Mouse (Mus musculus): ENCODE results near the gene Gimap1. TPM values are rescaled to one million over a fixed set of nuclear protein-coding genes. Genes with fewer than 3 reads are reported as not detected.

Gimap1 gene
- total RNA-seq (2014; rRNA removed) (4.1 and 5.0 TPM in 2 replicates), polyA plus RNA-seq (2012; rRNA removed) (2.5 TPM in 2 replicates)

GRCm38 (mm10) chr6:48738961-48739779, at the start of gene Gimap1:
Gimap1 (plus strand) TSS chr6:48739054.
- WGBS = 75% methylated on average over 15 of the region's 15 CpGs
- no peak for TF ChIP-seq CTCF (IDR thresholded peaks at IDR 0.05; ENCODE audit: low read depth, low read length)
- no peak for TF ChIP-seq POLR2A (IDR thresholded peaks at IDR 0.05; ENCODE audit: extremely low read depth, insufficient read depth, low read length)
- Histone ChIP-seq H3K4me1 (ENCODE audit: control insufficient read depth, insufficient read depth, low read length) (peaks cover 6% of the 10 kb centered on the region), H3K79me2 (ENCODE audit: control insufficient read depth, insufficient read depth, low read length) (peaks cover 4% of the 10 kb centered on the region; the same call in 1 of the 2 replicates), H3K4me3 (ENCODE audit: insufficient read depth, low read depth, low read length) (peak within 1 kb of the TSS; percentile 64), H3K9ac (ENCODE audit: low read depth, low read length) (peak within 1 kb of the TSS; percentile 71), H3K27ac (replicated peaks; ENCODE audit: insufficient read depth, low read depth, low read length) (peak within 1 kb of the TSS; percentile 78), H3K27me3 (ENCODE audit: control insufficient read depth, insufficient read depth, low read length) (no peaks in the 10 kb centered on the region), H3K36me3 (ENCODE audit: control insufficient read depth, insufficient read depth, low read length) (no peaks in the 10 kb centered on the region)
- no peak for DNase-seq (ENCODE audit: extremely low read depth, low read depth, low spot score)

DNA sequence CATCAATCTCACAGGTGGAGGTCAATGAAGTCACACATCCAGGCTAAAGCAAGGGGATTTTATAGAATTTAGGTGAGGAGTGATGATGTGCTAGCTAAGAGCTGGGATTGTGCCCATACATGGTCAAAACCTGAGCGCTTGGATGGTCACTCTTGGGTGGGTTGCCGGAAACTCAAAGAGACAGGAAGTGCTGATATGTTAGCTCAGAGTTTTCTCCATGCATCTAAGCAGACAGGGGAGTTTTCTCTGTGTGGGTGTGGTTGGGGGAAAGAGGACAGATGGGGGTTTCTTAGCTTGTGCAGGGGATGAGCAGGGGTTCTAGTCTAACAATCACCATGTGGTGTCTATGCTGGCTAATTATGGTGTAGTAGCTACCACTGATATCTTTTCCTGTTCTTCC, 49.5 kb upstream of the Gimap1 start:
- WGBS = 90% methylated on average over 2 of the region's 2 CpGs
- peaks cover 2% of the 10 kb centered on the region; the same call in 1 of the 2 replicates for H3K4me1 ChIP-seq (ENCODE audit: control insufficient read depth, insufficient read depth, low read length)
- DNase-seq (ENCODE audit: extremely low read depth, low read depth, low spot score) = no peak
- no peak overlapping the region for H3K4me3 ChIP-seq (ENCODE audit: insufficient read depth, low read depth, low read length)
- H3K27me3 ChIP-seq (ENCODE audit: control insufficient read depth, insufficient read depth, low read length) = no peaks in the 10 kb centered on the region
- no peaks in the 10 kb centered on the region for H3K79me2 ChIP-seq (ENCODE audit: control insufficient read depth, insufficient read depth, low read length)
- no peak for TF ChIP-seq CTCF (IDR thresholded peaks at IDR 0.05; ENCODE audit: low read depth, low read length)
- TF ChIP-seq POLR2A (IDR thresholded peaks at IDR 0.05; ENCODE audit: extremely low read depth, insufficient read depth, low read length) = no peak
- peaks cover 4% of the 10 kb centered on the region for H3K36me3 ChIP-seq (ENCODE audit: control insufficient read depth, insufficient read depth, low read length)
- no peak overlapping the region; the same call in 1 of the 2 replicates for H3K27ac ChIP-seq (replicated peaks; ENCODE audit: insufficient read depth, low read depth, low read length)
- no peak overlapping the region for H3K9ac ChIP-seq (ENCODE audit: low read depth, low read length)

GRCm38 (mm10) chr6:48692962-48693361, 45.9 kb upstream of the Gimap1 start:
- peaks cover 2% of the 10 kb centered on the region; the same call in 1 of the 2 replicates for H3K4me1 ChIP-seq (ENCODE audit: control insufficient read depth, insufficient read depth, low read length)
- H3K79me2 ChIP-seq (ENCODE audit: control insufficient read depth, insufficient read depth, low read length) = no peaks in the 10 kb centered on the region
- DNase-seq (ENCODE audit: extremely low read depth, low read depth, low spot score) = no peak
- H3K4me3 ChIP-seq (ENCODE audit: insufficient read depth, low read depth, low read length) = no peak overlapping the region
- no peak for TF ChIP-seq CTCF (IDR thresholded peaks at IDR 0.05; ENCODE audit: low read depth, low read length)
- no peak for TF ChIP-seq POLR2A (IDR thresholded peaks at IDR 0.05; ENCODE audit: extremely low read depth, insufficient read depth, low read length)
- H3K27me3 ChIP-seq (ENCODE audit: control insufficient read depth, insufficient read depth, low read length) = no peaks in the 10 kb centered on the region
- H3K9ac ChIP-seq (ENCODE audit: low read depth, low read length) = no peak overlapping the region
- H3K36me3 ChIP-seq (ENCODE audit: control insufficient read depth, insufficient read depth, low read length) = peaks cover 4% of the 10 kb centered on the region
- no peak overlapping the region for H3K27ac ChIP-seq (replicated peaks; ENCODE audit: insufficient read depth, low read depth, low read length)
- 87% methylated on average over 6 of the region's 6 CpGs for WGBS

- H3K4me1 ChIP-seq (ENCODE audit: control insufficient read depth, insufficient read depth, low read length) = no peaks in the 10 kb centered on the region; the same call in 1 of the 2 replicates
- H3K79me2 ChIP-seq (ENCODE audit: control insufficient read depth, insufficient read depth, low read length) = no peaks in the 10 kb centered on the region
- H3K4me3 ChIP-seq (ENCODE audit: insufficient read depth, low read depth, low read length) = no peak overlapping the region
- WGBS = 93% methylated on average over 4 of the region's 4 CpGs
- H3K36me3 ChIP-seq (ENCODE audit: control insufficient read depth, insufficient read depth, low read length) = peaks cover 4% of the 10 kb centered on the region; the same call in 1 of the 2 replicates
- H3K9ac ChIP-seq (ENCODE audit: low read depth, low read length) = no peak overlapping the region
- no peak for TF ChIP-seq CTCF (IDR thresholded peaks at IDR 0.05; ENCODE audit: low read depth, low read length)
- no peak for TF ChIP-seq POLR2A (IDR thresholded peaks at IDR 0.05; ENCODE audit: extremely low read depth, insufficient read depth, low read length)
- no peak for DNase-seq (ENCODE audit: extremely low read depth, low read depth, low spot score)
- no peaks in the 10 kb centered on the region for H3K27me3 ChIP-seq (ENCODE audit: control insufficient read depth, insufficient read depth, low read length)
- H3K27ac ChIP-seq (replicated peaks; ENCODE audit: insufficient read depth, low read depth, low read length) = peak overlapping the region; percentile 5; the same call in 1 of the 2 replicates
Measured at GRCm38 (mm10) chr6:48696830-48697554, 41.9 kb upstream of the Gimap1 start.

DNA sequence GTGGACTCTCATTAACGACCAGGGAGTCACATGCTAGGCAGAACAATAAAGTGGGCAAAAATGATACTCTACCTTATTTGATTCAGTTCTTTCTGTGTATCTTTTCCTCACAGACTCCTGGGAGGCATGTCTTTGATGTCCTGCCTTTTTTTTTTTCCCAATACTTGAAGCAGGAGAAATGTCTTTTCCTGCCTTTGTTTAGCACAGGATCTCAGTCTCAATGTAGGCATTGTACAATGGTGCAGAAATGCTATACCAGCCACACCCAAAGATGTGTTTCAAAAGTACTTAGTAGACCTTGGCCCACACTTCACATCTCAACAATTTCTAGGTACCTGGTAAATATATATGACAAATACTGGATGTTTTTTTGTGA, 41.3 kb upstream of the Gimap1 start:
- 34% methylated on average over 1 of the region's 1 CpGs for WGBS
- H3K79me2 ChIP-seq (ENCODE audit: control insufficient read depth, insufficient read depth, low read length) = no peaks in the 10 kb centered on the region
- no peak for DNase-seq (ENCODE audit: extremely low read depth, low read depth, low spot score)
- no peak overlapping the region for H3K9ac ChIP-seq (ENCODE audit: low read depth, low read length)
- no peaks in the 10 kb centered on the region; the same call in 1 of the 2 replicates for H3K4me1 ChIP-seq (ENCODE audit: control insufficient read depth, insufficient read depth, low read length)
- no peak overlapping the region for H3K4me3 ChIP-seq (ENCODE audit: insufficient read depth, low read depth, low read length)
- H3K36me3 ChIP-seq (ENCODE audit: control insufficient read depth, insufficient read depth, low read length) = peaks cover 4% of the 10 kb centered on the region; the same call in 1 of the 2 replicates
- no peaks in the 10 kb centered on the region for H3K27me3 ChIP-seq (ENCODE audit: control insufficient read depth, insufficient read depth, low read length)
- TF ChIP-seq CTCF (IDR thresholded peaks at IDR 0.05; ENCODE audit: low read depth, low read length) (no peak), POLR2A (IDR thresholded peaks at IDR 0.05; ENCODE audit: extremely low read depth, insufficient read depth, low read length) (no peak)
- no peak overlapping the region; the same call in 1 of the 2 replicates for H3K27ac ChIP-seq (replicated peaks; ENCODE audit: insufficient read depth, low read depth, low read length)
